Mouse (Mus musculus) MEL (cell line): ENCODE measurements at regions not wholly inside any gene's neighbourhood (a gene's known extent, or its start where the extent isn't known, plus 50 kb on each side); places are given as distances from the start of the nearest gene placed in this dataset.

Source experiments
- DNase-seq: peaks from one replicate; pipeline ENCODE4 v3.0.0; 2011; ENCODE audit warnings: low read depth, low spot score
- H3K27ac ChIP-seq: 2 replicates; pipeline ENCODE4 v1.5.1; 2012; ENCODE audit warnings: low read depth, mild to moderate bottlenecking, control low read depth, low read length, moderate library complexity; ENCODE audit not compliant: control insufficient read depth
- H3K27me3 ChIP-seq, 2 experiments: fragments of 150-350 bp in 1 of 2; sonication (generic) in 1 of 2; 2 replicates each; pipeline ENCODE4 v1.6.1; 2012; ENCODE audit warnings: low read length in 2 of 2, mild to moderate bottlenecking in 2 of 2, improper control_type of control experiment in 1 of 2, moderate library complexity in 1 of 2; ENCODE audit not compliant: insufficient read depth in 2 of 2, control insufficient read depth in 1 of 2
- H3K36me3 ChIP-seq, 2 experiments: 2 replicates each; pipeline ENCODE4 v1.6.1; 2012 to 2014; ENCODE audit warnings: low read length in 2 of 2, improper control_type of control experiment in 1 of 2, inconsistent platforms in 1 of 2, mild to moderate bottlenecking in 1 of 2; ENCODE audit not compliant: insufficient read depth in 2 of 2, control insufficient read depth in 1 of 2
- H3K4me1 ChIP-seq, 2 experiments: fragments of 150-350 bp in 1 of 2; sonication (generic) in 1 of 2; 2 replicates each; pipeline ENCODE4 v1.6.1; 2012; ENCODE audit warnings: low read length in 2 of 2, improper control_type of control experiment in 1 of 2, mild to moderate bottlenecking in 1 of 2; ENCODE audit not compliant: insufficient read depth in 2 of 2, control insufficient read depth in 1 of 2
- H3K4me3 ChIP-seq, 2 experiments: fragments of 150-350 bp in 1 of 2; sonication (generic) in 1 of 2; 2 replicates each; pipeline ENCODE4 v1.5.1; 2012; ENCODE audit warnings: low read depth in 2 of 2, low read length in 2 of 2, mild to moderate bottlenecking in 2 of 2, moderate library complexity in 2 of 2, control low read depth in 1 of 2, improper control_type of control experiment in 1 of 2; ENCODE audit not compliant: control insufficient read depth in 1 of 2, insufficient read depth in 1 of 2
- H3K79me2 ChIP-seq: 2 replicates; pipeline ENCODE4 v1.6.1; 2012; ENCODE audit warnings: mild to moderate bottlenecking, low read length, moderate library complexity; ENCODE audit not compliant: control insufficient read depth, poor library complexity, insufficient read depth
- H3K9ac ChIP-seq: 2 replicates; pipeline ENCODE4 v1.6.1; 2012; ENCODE audit warnings: low read depth, mild to moderate bottlenecking, control low read depth, low read length, moderate library complexity; ENCODE audit not compliant: control insufficient read depth, poor library complexity, severe bottlenecking
- H3K9me3 ChIP-seq: fragments of 150-350 bp; sonication (generic); replicated peaks from 2 replicates; pipeline ENCODE4 v1.6.1; 2012; ENCODE audit warnings: mild to moderate bottlenecking, low read length, improper control_type of control experiment, moderate library complexity; ENCODE audit not compliant: insufficient read depth
- BHLHE40 ChIP-seq: IDR thresholded peaks from 2 replicates; pipeline ENCODE4 v1.6.1; 2012; ENCODE audit warnings: low read depth, mild to moderate bottlenecking, inconsistent platforms, low read length, improper control_type of control experiment, borderline replicate concordance
- E2F4 ChIP-seq: IDR thresholded peaks from 2 replicates; pipeline ENCODE4 v1.6.1; 2011; ENCODE audit warnings: low read depth, low read length, improper control_type of control experiment, borderline replicate concordance
- ELF1 ChIP-seq: IDR thresholded peaks from 2 replicates; pipeline ENCODE4 v1.6.1; 2014; ENCODE audit warnings: low read depth, mild to moderate bottlenecking, inconsistent platforms, low read length, improper control_type of control experiment, moderate library complexity
- EP300 ChIP-seq, 2 experiments: IDR thresholded peaks; 2 replicates each; pipeline ENCODE4 v1.6.1; 2011; ENCODE audit warnings: improper control_type of control experiment in 2 of 2, low read length in 2 of 2, low read depth in 1 of 2, mild to moderate bottlenecking in 1 of 2
- GATA1 ChIP-seq: IDR thresholded peaks from 2 replicates; pipeline ENCODE4 v1.6.1; 2011; ENCODE audit warnings: low read depth, low read length, improper control_type of control experiment
- JUND ChIP-seq: IDR thresholded peaks from 2 replicates; pipeline ENCODE4 v1.6.1; 2011; ENCODE audit warnings: low read depth, mild to moderate bottlenecking, improper control_type of control experiment, low read length
- MAFK ChIP-seq: IDR thresholded peaks from 2 replicates; pipeline ENCODE4 v1.6.1; 2011; ENCODE audit warnings: low read depth, mild to moderate bottlenecking, low read length, improper control_type of control experiment, borderline replicate concordance
- MAZ ChIP-seq: IDR thresholded peaks from 2 replicates; pipeline ENCODE4 v1.6.1; 2012; ENCODE audit warnings: low read depth, mild to moderate bottlenecking, inconsistent platforms, low read length, improper control_type of control experiment
- MYB ChIP-seq: IDR thresholded peaks from 2 replicates; pipeline ENCODE4 v1.6.1; 2011; ENCODE audit warnings: mild to moderate bottlenecking, low read depth, low read length, improper control_type of control experiment
- NRF1 ChIP-seq: IDR thresholded peaks from 2 replicates; pipeline ENCODE4 v1.6.1; 2014; ENCODE audit warnings: low read depth, mild to moderate bottlenecking, inconsistent platforms, low read length, improper control_type of control experiment, moderate library complexity; ENCODE audit not compliant: poor library complexity, insufficient read depth, severe bottlenecking
- POLR2AphosphoS5 ChIP-seq: IDR thresholded peaks from 2 replicates; pipeline ENCODE4 v1.6.1; 2012; ENCODE audit warnings: low read depth, borderline replicate concordance, mild to moderate bottlenecking, inconsistent platforms, low read length, moderate library complexity, mixed read lengths
- RAD21 ChIP-seq: IDR thresholded peaks from 2 replicates; pipeline ENCODE4 v1.6.1; 2011; ENCODE audit warnings: mild to moderate bottlenecking, low read depth, low read length, improper control_type of control experiment
- RCOR1 ChIP-seq: IDR thresholded peaks from 2 replicates; pipeline ENCODE4 v1.6.1; 2012; ENCODE audit warnings: low read depth, mild to moderate bottlenecking, inconsistent platforms, low read length, improper control_type of control experiment
- SIN3A ChIP-seq: IDR thresholded peaks from 2 replicates; pipeline ENCODE4 v1.6.1; 2012; ENCODE audit warnings: low read length, improper control_type of control experiment, inconsistent platforms
- TAL1 ChIP-seq: IDR thresholded peaks from 2 replicates; pipeline ENCODE4 v1.6.1; 2012; ENCODE audit warnings: mild to moderate bottlenecking, inconsistent platforms, low read length, moderate library complexity, mixed read lengths
- TCF12 ChIP-seq: IDR thresholded peaks from 2 replicates; pipeline ENCODE4 v1.6.1; 2014; ENCODE audit warnings: low read depth, mild to moderate bottlenecking, inconsistent platforms, low read length, improper control_type of control experiment, moderate library complexity
- UBTF ChIP-seq: IDR thresholded peaks from 2 replicates; pipeline ENCODE4 v1.6.1; 2012; ENCODE audit warnings: low read depth, mild to moderate bottlenecking, inconsistent platforms, low read length, improper control_type of control experiment, moderate library complexity, borderline replicate concordance; ENCODE audit not compliant: insufficient read depth
- USF1 ChIP-seq: IDR thresholded peaks from 2 replicates; pipeline ENCODE4 v1.6.1; 2014; ENCODE audit warnings: low read depth, mild to moderate bottlenecking, inconsistent platforms, low read length, improper control_type of control experiment, moderate library complexity
- ZC3H11A ChIP-seq: IDR thresholded peaks from 2 replicates; pipeline ENCODE4 v1.6.1; 2012; ENCODE audit warnings: low read depth, mild to moderate bottlenecking, inconsistent platforms, low read length, improper control_type of control experiment

GRCm38 (mm10) chr1:61203612-61204011, 225.9 kb downstream of the Icos start:
- Histone ChIP-seq H3K27me3 (no peaks in the 10 kb centered on the region), H3K4me1 (no peaks in the 10 kb centered on the region), H3K9ac (no peak overlapping the region), H3K79me2 (no peaks in the 10 kb centered on the region), H3K4me3 (no peak overlapping the region), H3K36me3 (no peaks in the 10 kb centered on the region), H3K9me3 (no peaks in the 10 kb centered on the region), H3K27ac (no peak overlapping the region)
- TF ChIP-seq BHLHE40 (no peak), RCOR1 (no peak), ZC3H11A (no peak), E2F4 (no peak), JUND (no peak), TCF12 (no peak), UBTF (no peak), MAZ (no peak)
- no peak for DNase-seq

- H3K79me2 ChIP-seq = no peaks in the 10 kb centered on the region
- no peak overlapping the region for H3K4me3 ChIP-seq
- H3K27me3 ChIP-seq = no peaks in the 10 kb centered on the region
- no peak overlapping the region for H3K9ac ChIP-seq
- H3K36me3 ChIP-seq = no peaks in the 10 kb centered on the region
- DNase-seq = no peak
- H3K27ac ChIP-seq = no peak overlapping the region
- no peaks in the 10 kb centered on the region for H3K9me3 ChIP-seq
- TF ChIP-seq RAD21 = no peak
- no peak for TF ChIP-seq USF1
- TF ChIP-seq GATA1 = no peak
- TF ChIP-seq MAFK = no peak
- TF ChIP-seq E2F4 = no peak
- TF ChIP-seq SIN3A = no peak
- no peak for TF ChIP-seq UBTF
- TF ChIP-seq EP300 (IDR thresholded peaks at IDR 0.05; ENCODE audit: low read depth in 1 of 2, low read length in 2 of 2) = no peak
- no peak for TF ChIP-seq NRF1
- no peak for TF ChIP-seq TCF12
- no peak for TF ChIP-seq RCOR1
- TF ChIP-seq ELF1 = no peak
- TF ChIP-seq POLR2AphosphoS5 = no peak
- TF ChIP-seq JUND = no peak
- TF ChIP-seq MAZ = no peak
- no peak for TF ChIP-seq TAL1
- TF ChIP-seq MYB = no peak
- H3K4me1 ChIP-seq = no peaks in the 10 kb centered on the region
Measured at GRCm38 (mm10) chr1:61205137-61205536, 227.4 kb downstream of the Icos start.
